Mouse (Mus musculus) ovary, adult 18-20 months (tissue): Measurements from ENCODE around the gene Znrf1.

Source experiments
- DNase-seq: peaks from one replicate; pipeline ENCODE4 v3.0.0; 2022; ENCODE audit warnings: low spot score, mixed read lengths

Znrf1 gene

GRCm38 (mm10) chr8:111533503-111533902, 2.4 kb upstream of the Znrf1 start:
- DNase-seq, result no peak

- no peak for DNase-seq
Observed at GRCm38 (mm10) chr8:111535491-111535890, 406 bp upstream of the Znrf1 start.

- no peak for DNase-seq
Observed at GRCm38 (mm10) chr8:111536978-111537764, 1.3 kb downstream of the Znrf1 start.

- DNase-seq, result no peak
Observed at GRCm38 (mm10) chr8:111537765-111538158, 1.9 kb downstream of the Znrf1 start.

DNA sequence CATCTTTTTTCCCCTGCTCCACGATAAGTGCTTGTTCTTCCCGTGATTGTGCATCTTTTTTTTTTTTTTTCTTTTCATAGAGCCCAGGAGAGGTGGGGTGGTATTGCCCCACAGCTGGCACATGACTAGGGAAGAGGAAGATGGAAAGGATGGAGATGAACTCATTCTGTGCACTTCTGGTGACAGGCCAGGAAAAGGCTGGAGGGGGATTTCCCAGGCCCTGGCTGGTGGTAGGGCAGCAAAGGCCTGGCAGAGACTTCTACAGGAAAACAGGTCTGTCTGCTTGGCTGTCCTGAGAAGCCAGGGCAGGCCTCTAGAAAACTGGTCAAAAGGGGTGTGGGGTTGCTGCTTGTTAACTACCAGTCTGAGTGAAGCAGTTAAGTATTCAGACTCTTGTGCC, 2.3 kb downstream of the Znrf1 start:
- DNase-seq, result no peak

- DNase-seq, result no peak
Observed at GRCm38 (mm10) chr8:111539422-111540076, 3.7 kb downstream of the Znrf1 start.

DNA sequence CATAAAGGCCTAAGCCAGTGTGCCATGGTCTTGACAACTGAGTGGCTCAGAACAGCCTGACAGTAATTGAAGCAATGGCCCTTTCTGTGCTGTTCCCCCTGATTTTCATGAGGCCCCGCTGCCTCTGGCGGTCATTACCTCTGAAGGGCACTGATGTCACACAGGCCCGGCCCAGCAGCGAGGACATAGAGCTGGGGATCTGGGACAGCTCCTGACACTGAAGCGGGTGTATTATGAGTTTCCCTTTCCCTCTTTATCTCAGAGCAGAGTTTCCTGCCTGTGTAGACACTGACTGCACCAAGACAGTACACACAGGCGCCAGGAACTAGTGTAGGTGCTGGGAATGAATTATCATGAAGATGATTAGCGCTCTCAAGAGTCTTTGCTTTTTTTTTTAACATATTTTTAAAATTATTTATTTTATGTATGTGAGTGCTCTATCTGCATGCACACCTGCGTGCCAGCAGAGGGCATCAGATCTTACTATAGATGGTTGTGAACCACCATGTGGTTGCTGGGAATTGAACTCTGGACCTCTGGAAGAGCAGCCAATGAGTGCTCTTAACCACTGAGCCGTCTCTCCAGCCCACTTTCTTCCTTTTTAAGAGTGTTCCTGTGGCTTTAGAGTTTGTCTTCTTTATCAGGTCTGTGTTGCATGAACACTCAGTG, 7.9 kb downstream of the Znrf1 start:
- DNase-seq, result no peak

DNA sequence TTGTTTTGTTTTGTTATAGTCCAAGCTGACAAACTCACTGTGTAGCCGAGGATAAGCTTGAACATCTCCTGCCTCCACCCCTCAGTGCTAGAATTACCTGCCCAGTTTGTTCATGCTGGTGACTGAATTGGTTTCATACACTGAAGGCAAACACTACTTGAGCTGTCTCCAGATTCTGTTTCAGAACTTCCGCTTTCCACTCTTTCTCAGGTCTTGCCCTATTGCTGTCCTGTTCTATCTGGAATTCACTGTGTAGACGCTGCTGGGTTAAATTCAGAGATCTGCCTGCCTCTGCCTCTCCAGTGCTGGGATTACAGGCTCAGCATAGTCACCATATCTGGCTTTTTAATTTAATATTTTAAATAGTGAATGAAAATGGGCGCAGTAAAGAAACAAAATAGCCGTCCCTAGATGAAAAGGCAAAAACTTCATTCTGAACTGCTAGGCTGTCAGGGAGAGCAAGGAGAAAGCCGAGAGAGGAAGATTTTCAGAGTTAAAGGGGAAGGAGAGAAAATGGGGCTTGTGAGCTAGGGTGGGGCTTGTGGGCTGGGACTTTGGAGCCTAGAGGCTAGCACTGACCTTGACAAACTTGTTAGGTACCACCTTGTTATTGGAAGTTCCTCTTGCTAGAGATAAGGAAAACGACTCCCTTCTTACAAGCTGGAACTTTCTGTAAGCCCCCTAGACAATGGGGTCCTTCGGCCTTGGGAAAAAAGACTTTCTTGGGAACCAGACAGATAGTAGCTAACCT, 9.7 kb downstream of the Znrf1 start:
- DNase-seq, result no peak

GRCm38 (mm10) chr8:111547144-111547543, 11.2 kb downstream of the Znrf1 start:
- DNase-seq, result no peak

DNA sequence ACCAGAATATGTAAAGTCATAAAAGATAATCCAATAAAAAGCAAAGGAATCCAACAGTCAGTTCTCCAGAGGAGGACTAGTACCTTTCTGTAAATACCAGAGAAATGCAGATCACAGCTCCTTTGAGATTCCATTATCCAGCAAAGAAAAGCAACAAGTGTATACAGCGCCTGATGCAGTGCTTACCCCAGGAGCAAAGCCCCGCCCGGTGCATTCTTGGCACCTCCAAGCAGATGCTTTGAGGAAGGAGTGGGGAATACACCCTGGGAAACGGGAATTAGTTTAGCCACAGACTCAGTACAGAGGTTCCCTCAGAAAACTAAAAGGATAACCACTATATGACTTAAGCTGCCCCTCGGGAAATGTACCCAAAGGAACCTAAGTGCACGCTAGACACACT, 12.3 kb downstream of the Znrf1 start:
- no peak for DNase-seq

DNA sequence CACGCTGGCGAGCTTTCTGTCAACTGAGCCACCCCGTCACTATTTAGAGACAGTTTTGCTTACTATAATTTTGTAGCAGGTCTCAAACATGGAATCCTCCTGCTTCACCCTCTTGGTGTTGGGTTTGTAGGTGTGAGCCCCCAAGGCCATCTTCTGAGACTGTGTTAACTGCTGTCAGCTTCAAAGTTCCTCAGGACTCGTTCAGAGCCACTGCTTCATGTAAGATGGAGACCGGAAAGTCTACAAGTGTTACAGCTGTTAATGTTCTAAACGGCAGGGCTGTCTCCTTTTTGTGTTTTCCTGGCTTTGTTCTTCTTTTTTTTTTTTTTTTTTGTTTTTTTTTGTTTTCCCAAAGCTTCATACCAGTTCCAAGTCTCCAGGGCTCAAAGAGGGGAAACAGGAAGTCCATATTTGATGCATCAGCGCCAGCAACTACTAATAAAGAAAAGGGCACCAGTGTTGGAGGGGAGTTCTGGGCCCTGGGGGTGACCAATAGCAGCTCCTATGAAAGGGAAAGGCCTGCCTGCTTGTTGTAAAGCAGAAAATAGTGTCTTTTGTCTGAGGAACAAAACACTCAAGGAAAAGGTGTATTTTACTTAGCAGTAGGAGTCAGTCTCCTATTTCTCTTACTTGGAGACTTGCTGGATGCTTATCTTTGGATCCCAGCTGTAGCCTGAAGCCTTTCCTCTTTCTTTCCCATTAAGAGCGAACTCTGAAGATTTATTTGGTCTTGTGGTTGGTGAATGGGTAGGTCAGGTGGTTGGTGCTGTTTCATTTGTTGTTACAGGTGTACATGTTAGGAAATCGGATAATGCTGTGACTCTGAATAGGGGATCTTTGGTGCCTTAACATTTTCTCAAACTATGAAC, 14.3 kb downstream of the Znrf1 start:
- no peak for DNase-seq

GRCm38 (mm10) chr8:111551511-111552130, 15.7 kb downstream of the Znrf1 start:
- no peak for DNase-seq

DNA sequence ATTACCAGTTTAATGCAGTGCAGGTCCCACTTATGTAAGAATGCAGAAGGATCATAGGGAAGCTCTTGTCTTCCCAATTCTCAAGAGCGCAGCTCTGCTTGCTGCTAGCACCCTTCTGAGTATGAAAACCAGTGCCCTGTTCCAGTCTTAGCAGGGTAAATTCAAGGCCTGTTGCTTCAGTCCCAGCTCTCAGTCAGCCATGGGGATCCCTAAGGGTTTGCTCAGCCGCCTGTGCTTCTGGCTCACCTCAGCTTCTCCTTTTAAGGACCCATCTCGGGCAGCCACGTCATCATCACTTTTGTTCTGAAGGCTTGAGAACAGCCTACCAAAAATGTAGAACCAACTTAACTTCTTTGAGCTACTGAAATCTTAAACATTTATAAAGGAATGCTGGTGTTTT, 25.9 kb downstream of the Znrf1 start:
- no peak for DNase-seq

DNA sequence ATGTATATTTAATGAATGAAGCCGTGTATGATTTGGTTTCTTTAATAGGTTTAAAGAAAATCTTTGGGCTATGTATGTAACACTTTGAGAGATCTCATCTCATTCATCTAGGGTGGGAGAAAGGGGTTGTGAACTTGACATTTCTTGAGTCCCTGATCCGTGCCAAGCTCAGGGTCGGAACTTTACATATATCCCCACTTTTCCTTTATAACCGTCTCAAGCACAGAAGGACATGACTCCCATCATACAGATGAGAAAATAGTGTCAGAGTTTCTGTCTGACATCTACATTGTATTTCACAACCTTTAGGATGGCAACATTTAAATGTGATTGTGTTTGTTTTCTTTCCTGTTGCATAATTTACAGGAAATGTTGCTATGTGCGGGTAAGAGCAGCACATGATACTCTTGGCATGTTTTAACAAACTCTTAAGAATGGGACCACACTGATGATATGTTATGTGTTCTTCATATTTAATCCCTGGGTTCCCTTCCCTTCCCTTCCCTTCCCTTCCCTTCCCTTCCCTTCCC, 26.4 kb downstream of the Znrf1 start:
- no peak for DNase-seq

- DNase-seq, result no peak
Observed at GRCm38 (mm10) chr8:111563075-111563474, 27.2 kb downstream of the Znrf1 start.

- no peak for DNase-seq
Observed at GRCm38 (mm10) chr8:111563687-111564086, 27.8 kb downstream of the Znrf1 start.

GRCm38 (mm10) chr8:111564093-111564492, 28.2 kb downstream of the Znrf1 start:
- no peak for DNase-seq

DNA sequence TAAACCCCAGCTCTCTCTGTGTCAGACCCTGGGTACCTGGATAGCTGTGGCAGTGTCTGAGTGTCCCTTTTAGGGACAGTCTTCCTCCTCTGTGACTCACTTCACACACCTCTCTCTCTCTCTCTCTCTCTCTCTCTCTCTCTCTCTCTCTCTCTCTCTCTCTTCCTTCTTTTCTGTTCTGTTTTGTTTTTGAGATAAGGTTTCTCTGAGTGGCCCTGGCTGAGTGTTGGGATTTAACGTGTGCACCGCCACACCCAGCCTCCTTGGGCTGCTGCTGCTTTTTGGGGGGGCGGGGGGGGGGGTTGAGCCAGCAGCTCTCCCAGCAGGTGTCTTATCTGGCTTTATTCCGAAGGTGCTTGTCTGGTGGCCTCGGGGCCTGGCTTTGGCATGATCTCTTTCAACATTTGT, 29.9 kb downstream of the Znrf1 start:
- DNase-seq, result no peak

GRCm38 (mm10) chr8:111566326-111566725, 30.4 kb downstream of the Znrf1 start:
- DNase-seq, result no peak

DNA sequence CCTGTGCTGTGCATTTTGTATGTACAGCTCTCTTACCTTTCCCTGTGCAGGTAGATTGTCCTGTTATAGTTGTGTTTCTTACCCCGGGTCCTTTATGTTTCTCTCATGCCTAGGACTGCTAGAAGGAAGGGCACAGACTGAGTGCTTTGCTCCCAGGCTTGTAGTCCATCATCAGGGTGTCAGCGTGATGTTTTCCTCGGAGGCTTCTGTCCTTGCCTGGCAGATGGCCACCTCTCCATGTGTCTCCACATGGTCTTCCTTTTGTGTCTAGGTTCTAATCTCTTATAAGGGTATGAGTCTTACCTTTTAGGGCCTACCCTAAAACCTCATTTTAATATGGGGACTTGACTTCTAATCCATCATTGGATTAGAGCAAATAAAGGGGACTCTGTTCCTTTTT, 31.7 kb downstream of the Znrf1 start:
- no peak for DNase-seq

GRCm38 (mm10) chr8:111568029-111568428, 32.1 kb downstream of the Znrf1 start:
- no peak for DNase-seq
